Mouse (Mus musculus): Measurements from ENCODE around the gene Fbxo42.
"Not testable (repeated sequence)": the region's sequence is repeated elsewhere in the genome, so short reads cannot be mapped to it uniquely, and the experiment has no call there.

Fbxo42 gene

GRCm38 (mm10) chr4:141137740-141138139, 10.0 kb upstream of the Fbxo42 start:
- not testable (repeated sequence) for DNase-seq

- DNase-seq: no peak
Observed at GRCm38 (mm10) chr4:141138425-141139115, 9.1 kb upstream of the Fbxo42 start.

GRCm38 (mm10) chr4:141139116-141139970, 8.4 kb upstream of the Fbxo42 start, which contains the start of gene Szrd1:
Gene Szrd1, minus strand, starts transcription at chr4:141139775.
- DNase-seq: peak; percentile 99

GRCm38 (mm10) chr4:141140354-141140753, 7.4 kb upstream of the Fbxo42 start:
- DNase-seq: peak; percentile 55

- DNase-seq: peak; percentile 42
Observed at GRCm38 (mm10) chr4:141140967-141141366, 6.7 kb upstream of the Fbxo42 start.

- DNase-seq: peak; percentile 79
Observed at GRCm38 (mm10) chr4:141142285-141142811, 5.4 kb upstream of the Fbxo42 start.

- not testable (repeated sequence) for DNase-seq
Observed at GRCm38 (mm10) chr4:141145124-141145523, 2.6 kb upstream of the Fbxo42 start.

- no peak for DNase-seq
Observed at GRCm38 (mm10) chr4:141146491-141147033, 1.2 kb upstream of the Fbxo42 start.

GRCm38 (mm10) chr4:141148009-141148801, 492 bp downstream of the Fbxo42 start:
- no peak for DNase-seq

- DNase-seq: no peak
Observed at GRCm38 (mm10) chr4:141149116-141149515, 1.4 kb downstream of the Fbxo42 start.

GRCm38 (mm10) chr4:141157485-141157884, 9.8 kb downstream of the Fbxo42 start:
- DNase-seq: no peak

GRCm38 (mm10) chr4:141158609-141159008, 10.9 kb downstream of the Fbxo42 start:
- no peak for DNase-seq

- DNase-seq: no peak
Observed at GRCm38 (mm10) chr4:141159093-141159492, 11.4 kb downstream of the Fbxo42 start.

GRCm38 (mm10) chr4:141159666-141160065, 12.0 kb downstream of the Fbxo42 start:
- no peak for DNase-seq

- no peak for DNase-seq
Observed at GRCm38 (mm10) chr4:141160193-141160592, 12.5 kb downstream of the Fbxo42 start.

GRCm38 (mm10) chr4:141161699-141162208, 14.0 kb downstream of the Fbxo42 start:
- DNase-seq: no peak

GRCm38 (mm10) chr4:141163729-141164128, 16.0 kb downstream of the Fbxo42 start:
- no peak for DNase-seq

- no peak for DNase-seq
Observed at GRCm38 (mm10) chr4:141165744-141166292, 18.1 kb downstream of the Fbxo42 start.

GRCm38 (mm10) chr4:141167156-141167555, 19.4 kb downstream of the Fbxo42 start:
- no peak for DNase-seq

GRCm38 (mm10) chr4:141172121-141172520, 24.4 kb downstream of the Fbxo42 start:
- DNase-seq: no peak

- DNase-seq: no peak
Observed at GRCm38 (mm10) chr4:141175783-141176182, 28.1 kb downstream of the Fbxo42 start.

- DNase-seq: no peak
Observed at GRCm38 (mm10) chr4:141176328-141176838, 28.7 kb downstream of the Fbxo42 start.
